Mouse (Mus musculus): ENCODE data around the gene Stat2. TPM values are rescaled to one million over a fixed set of nuclear protein-coding genes. Genes with fewer than 3 reads are reported as not detected.
"Not testable (repeated sequence)": the region's sequence is repeated elsewhere in the genome, so short reads cannot be mapped to it uniquely, and the experiment has no call there.

The Stat2 gene
- polyA plus RNA-seq, 1 experiment from 2014 or later: 13.8 TPM

GRCm38 (mm10) chr10:128327610-128328009, 57.3 kb downstream of the Stat2 start:
- H3K9ac ChIP-seq: no peak overlapping the region
- DNase-seq (no peak), ATAC-seq (ENCODE audit: insufficient read depth) (no peak)
- peaks cover 5% of the 10 kb centered on the region; the same call in 1 of the 2 replicates for H3K4me1 ChIP-seq (ENCODE audit: insufficient read depth)
- no peak for TF ChIP-seq CTCF (IDR thresholded peaks at IDR 0.05; ENCODE audit: low read depth)
- no peaks in the 10 kb centered on the region for H3K27me3 ChIP-seq (ENCODE audit: insufficient read depth, low read length)
- no peaks in the 10 kb centered on the region for H3K9me3 ChIP-seq (ENCODE audit: low read depth, low read length)
- no peak overlapping the region for H3K4me2 ChIP-seq
- peaks cover 38% of the 10 kb centered on the region for H3K36me3 ChIP-seq (ENCODE audit: insufficient read depth)
- 82% methylated on average over 10 of the region's 10 CpGs for WGBS
- H3K27ac ChIP-seq (ENCODE audit: low read depth): no peak overlapping the region
- H3K4me3 ChIP-seq (ENCODE audit: low read depth, low read length): no peak overlapping the region

- not testable (repeated sequence) for H3K4me2 ChIP-seq; H3K9ac ChIP-seq; ATAC-seq (ENCODE audit: insufficient read depth); DNase-seq; H3K9me3 ChIP-seq (ENCODE audit: low read depth, low read length); H3K27ac ChIP-seq (ENCODE audit: low read depth); H3K4me3 ChIP-seq (ENCODE audit: low read depth, low read length); H3K4me1 ChIP-seq (ENCODE audit: insufficient read depth); H3K27me3 ChIP-seq (ENCODE audit: insufficient read depth, low read length)
- 66% methylated on average over 6 of the region's 6 CpGs for WGBS
- H3K36me3 ChIP-seq (ENCODE audit: insufficient read depth): peaks cover 13% of the 10 kb centered on the region
These were observed 62.2 kb downstream of the Stat2 start for GRCm38 (mm10) chr10:128332358-128333249.

- 1% methylated on average over 4 of the region's 4 CpGs for WGBS
- Histone ChIP-seq H3K27ac (ENCODE audit: low read depth) (no peak overlapping the region), H3K9ac (no peak overlapping the region), H3K36me3 (ENCODE audit: insufficient read depth) (0 out of 2 replicates have a peak, but pooled peaks cover 3% of the 10 kb centered on the region), H3K4me1 (ENCODE audit: insufficient read depth) (peaks cover 8% of the 10 kb centered on the region), H3K27me3 (ENCODE audit: insufficient read depth, low read length) (no peaks in the 10 kb centered on the region), H3K9me3 (ENCODE audit: low read depth, low read length) (no peaks in the 10 kb centered on the region), H3K4me2 (no peak overlapping the region), H3K4me3 (ENCODE audit: low read depth, low read length) (no peak overlapping the region)
- ATAC-seq (ENCODE audit: insufficient read depth): no peak
- TF ChIP-seq CTCF (IDR thresholded peaks at IDR 0.05; ENCODE audit: low read depth): peak; percentile 87
- DNase-seq: peak; percentile 90
These were observed 65.2 kb downstream of the Stat2 start for GRCm38 (mm10) chr10:128335582-128335981.

- 93% methylated on average over 3 of the region's 3 CpGs for WGBS
- Histone ChIP-seq H3K9ac (no peak overlapping the region), H3K27ac (ENCODE audit: low read depth) (no peak overlapping the region), H3K4me2 (no peak overlapping the region), H3K4me3 (ENCODE audit: low read depth, low read length) (no peak overlapping the region), H3K4me1 (ENCODE audit: insufficient read depth) (peaks cover 8% of the 10 kb centered on the region), H3K27me3 (ENCODE audit: insufficient read depth, low read length) (no peaks in the 10 kb centered on the region), H3K9me3 (ENCODE audit: low read depth, low read length) (no peaks in the 10 kb centered on the region), H3K36me3 (ENCODE audit: insufficient read depth) (peaks cover 7% of the 10 kb centered on the region; the same call in 1 of the 2 replicates)
- DNase-seq (no peak), ATAC-seq (ENCODE audit: insufficient read depth) (no peak)
- TF ChIP-seq CTCF (IDR thresholded peaks at IDR 0.05; ENCODE audit: low read depth): no peak
These were observed 65.8 kb downstream of the Stat2 start for GRCm38 (mm10) chr10:128336195-128336594.

- H3K4me3 ChIP-seq (ENCODE audit: low read depth, low read length): peak overlapping the region; percentile 93; the same call in 1 of the 2 replicates
These were observed 66.2 kb downstream of the Stat2 start for GRCm38 (mm10) chr10:128336597-128336996.

GRCm38 (mm10) chr10:128337306-128338181, 67.2 kb downstream of the Stat2 start, which contains the start of gene Cs:
Gene Cs, plus strand, starts transcription at chr10:128337734.
- H3K9me3 ChIP-seq (ENCODE audit: low read depth, low read length): no peaks in the 10 kb centered on the region
- no peak for TF ChIP-seq CTCF (IDR thresholded peaks at IDR 0.05; ENCODE audit: low read depth)
- peak; percentile 99 for DNase-seq
- peak within 1 kb of the TSS; percentile 85 for H3K9ac ChIP-seq
- no peaks in the 10 kb centered on the region for H3K27me3 ChIP-seq (ENCODE audit: insufficient read depth, low read length)
- H3K27ac ChIP-seq (ENCODE audit: low read depth): peak within 1 kb of the TSS; percentile 85
- H3K36me3 ChIP-seq (ENCODE audit: insufficient read depth): peaks cover 9% of the 10 kb centered on the region; the same call in 1 of the 2 replicates
- peak within 1 kb of the TSS; percentile 94 for H3K4me2 ChIP-seq
- H3K4me1 ChIP-seq (ENCODE audit: insufficient read depth): peaks cover 8% of the 10 kb centered on the region
- WGBS: under 1% methylated on average over 59 of the region's 61 CpGs
- peak within 1 kb of the TSS; percentile 93 for H3K4me3 ChIP-seq (ENCODE audit: low read depth, low read length)
- peak; percentile 98 for ATAC-seq (ENCODE audit: insufficient read depth)

More at GRCm38 (mm10) chr10:128336597-128336996, 66.2 kb downstream of the Stat2 start:
- DNase-seq (no peak), ATAC-seq (ENCODE audit: insufficient read depth) (no peak)
- peaks cover 9% of the 10 kb centered on the region; the same call in 1 of the 2 replicates for H3K36me3 ChIP-seq (ENCODE audit: insufficient read depth)
- 70% methylated on average over 3 of the region's 3 CpGs for whole genome bisulfite sequencing
- H3K27ac ChIP-seq (ENCODE audit: low read depth): peak overlapping the region; percentile 71
- H3K27me3 ChIP-seq (ENCODE audit: insufficient read depth, low read length): no peaks in the 10 kb centered on the region
- H3K4me2 ChIP-seq: peak overlapping the region; percentile 80
- no peaks in the 10 kb centered on the region for H3K9me3 ChIP-seq (ENCODE audit: low read depth, low read length)
- H3K9ac ChIP-seq: peak overlapping the region; percentile 85
- no peak for TF ChIP-seq CTCF (IDR thresholded peaks at IDR 0.05; ENCODE audit: low read depth)
- H3K4me1 ChIP-seq (ENCODE audit: insufficient read depth): peaks cover 8% of the 10 kb centered on the region

Measured in lung, embryonic 14.5 days (tissue).